Mouse (Mus musculus): ENCODE results near the gene L3mbtl2.

Gene L3mbtl2

GRCm38 (mm10) chr15:81703094-81703489 is 39.4 kb downstream of the L3mbtl2 start:
- DNase-seq (ENCODE audit: low read depth in 1 of 2, low spot score in 2 of 2): no peak

- no peak for DNase-seq (ENCODE audit: low read depth in 1 of 2, low spot score in 2 of 2)
These were observed 45.3 kb downstream of the L3mbtl2 start for GRCm38 (mm10) chr15:81708991-81709390.

GRCm38 (mm10) chr15:81709686-81710085 is 46.0 kb downstream of the L3mbtl2 start:
- no peak for DNase-seq (ENCODE audit: low read depth in 1 of 2, low spot score in 2 of 2)

- DNase-seq (ENCODE audit: low read depth in 1 of 2, low spot score in 2 of 2): no peak
These were observed 47.1 kb downstream of the L3mbtl2 start for GRCm38 (mm10) chr15:81710801-81711200.

- no peak for DNase-seq (ENCODE audit: low read depth in 1 of 2, low spot score in 2 of 2)
These were observed 50.1 kb downstream of the L3mbtl2 start for GRCm38 (mm10) chr15:81713742-81714141.

GRCm38 (mm10) chr15:81718336-81719138 is 54.8 kb downstream of the L3mbtl2 start:
- DNase-seq (ENCODE audit: low read depth in 1 of 2, low spot score in 2 of 2): no peak

- no peak for DNase-seq (ENCODE audit: low read depth in 1 of 2, low spot score in 2 of 2)
These were observed 55.4 kb downstream of the L3mbtl2 start for GRCm38 (mm10) chr15:81719139-81719531.

GRCm38 (mm10) chr15:81722361-81722760 is 58.7 kb downstream of the L3mbtl2 start:
- no peak for DNase-seq (ENCODE audit: low read depth in 1 of 2, low spot score in 2 of 2)

GRCm38 (mm10) chr15:81723653-81724052 is 60.0 kb downstream of the L3mbtl2 start:
- no peak for DNase-seq (ENCODE audit: low read depth in 1 of 2, low spot score in 2 of 2)

- no peak for DNase-seq (ENCODE audit: low read depth in 1 of 2, low spot score in 2 of 2)
These were observed 62.3 kb downstream of the L3mbtl2 start for GRCm38 (mm10) chr15:81725965-81726364.

- DNase-seq (ENCODE audit: low read depth in 1 of 2, low spot score in 2 of 2): no peak
These were observed 65.6 kb downstream of the L3mbtl2 start for GRCm38 (mm10) chr15:81729241-81729791.

GRCm38 (mm10) chr15:81729792-81730635 is 66.3 kb downstream of the L3mbtl2 start:
- DNase-seq (ENCODE audit: low read depth in 1 of 2, low spot score in 2 of 2): peak; percentile 96 to 98

GRCm38 (mm10) chr15:81735075-81735474 is 71.4 kb downstream of the L3mbtl2 start:
- DNase-seq (ENCODE audit: low read depth in 1 of 2, low spot score in 2 of 2): no peak

All from monocyte, adult 2 months (primary cell).